In genomic region chr12:112108696-112109445, GRCm38 (mm10) we compare ENCODE assay signal across 27 mouse cellular contexts. TPM values are rescaled to one million over a fixed set of nuclear protein-coding genes. Genes with fewer than 3 reads are reported as not detected.
DNase-seq lines count a peak whose midpoint lies in the region; ATAC-seq and TF ChIP-seq lines count a peak whose summit lies in the region.
"Had no signal": no experiment of that assay in that cellular context is flagged by ENCODE, and none has a peak within 500 bp of the region (broad histone marks: within the 10 kb centered on the region; RNA-seq: fewer than 3 reads in every experiment).

No protein-coding gene starts in this region.

- H3K36me3 ChIP-seq in kidney, adult 2 months (ENCODE audit: control insufficient read depth, insufficient read depth, low read length): no peaks in the 10 kb centered on the region
- H3K36me3 ChIP-seq in kidney, embryonic 15.5 days: no peaks in the 10 kb centered on the region
- H3K36me3 ChIP-seq in intestine, embryonic 15.5 days: no peaks in the 10 kb centered on the region
- no peaks in the 10 kb centered on the region for H3K36me3 ChIP-seq in forebrain, embryonic 15.5 days
- H3K36me3 ChIP-seq: embryonic facial prominence, embryonic 12.5 days; heart, embryonic 12.5 days; hindbrain, embryonic 13.5 days; limb, embryonic 10.5 days; limb, embryonic 15.5 days; lung, embryonic 15.5 days; midbrain, embryonic 12.5 days; neural tube, embryonic 12.5 days had no signal

- peaks cover 7% of the 10 kb centered on the region; the same call in 1 of the 2 replicates for H3K4me1 ChIP-seq in kidney, adult 2 months (ENCODE audit: control insufficient read depth, insufficient read depth, low read length)
- H3K4me1 ChIP-seq in kidney, embryonic 15.5 days: peaks cover 35% of the 10 kb centered on the region
- H3K4me1 ChIP-seq in brown adipose tissue, adult 24 weeks (ENCODE audit: control insufficient read depth, insufficient read depth, insufficient read length, low read length): peaks cover 6% of the 10 kb centered on the region; the same call in 1 of the 2 replicates
- peaks cover 22% of the 10 kb centered on the region for H3K4me1 ChIP-seq in intestine, embryonic 15.5 days (replicated peaks)
- peaks cover 4% of the 10 kb centered on the region; the same call in 1 of the 2 replicates for H3K4me1 ChIP-seq in forebrain, embryonic 15.5 days

- H3K4me3 ChIP-seq in kidney, adult 2 months (ENCODE audit: insufficient read depth, low read depth, low read length): no peak overlapping the region
- no peak overlapping the region for H3K4me3 ChIP-seq in kidney, embryonic 15.5 days (replicated peaks)
- no peak overlapping the region for H3K4me3 ChIP-seq in brown adipose tissue, adult 24 weeks (ENCODE audit: insufficient read depth, low read depth, low read length)
- 0 out of 2 replicates have a peak overlapping the region, but pooled peaks have one; percentile 44 for H3K4me3 ChIP-seq in intestine, embryonic 15.5 days (replicated peaks)
- no peak overlapping the region for H3K4me3 ChIP-seq in forebrain, embryonic 15.5 days
- H3K4me3 ChIP-seq: embryonic facial prominence, embryonic 12.5 days; gastrocnemius, adult 2 months; heart, embryonic 12.5 days; hindbrain, embryonic 13.5 days; limb, embryonic 10.5 days; limb, embryonic 15.5 days; lung, embryonic 15.5 days; megakaryocyte, embryonic 14.5 days; midbrain, embryonic 12.5 days; myocyte; neural tube, embryonic 12.5 days had no signal

- no peak for TF ChIP-seq POLR2A in kidney, adult 2 months (IDR thresholded peaks at IDR 0.05; ENCODE audit: low read depth, low read length)

- no peak overlapping the region for H3K9ac ChIP-seq in kidney, embryonic 15.5 days
- no peak overlapping the region for H3K9ac ChIP-seq in intestine, embryonic 15.5 days
- no peak overlapping the region for H3K9ac ChIP-seq in forebrain, embryonic 15.5 days (replicated peaks)
- H3K9ac ChIP-seq: embryonic facial prominence, embryonic 12.5 days; heart, embryonic 12.5 days; hindbrain, embryonic 13.5 days; limb, embryonic 15.5 days; lung, embryonic 15.5 days; midbrain, embryonic 12.5 days; neural tube, embryonic 12.5 days had no signal

- H3K9me3 ChIP-seq in kidney, embryonic 15.5 days (replicated peaks): no peaks in the 10 kb centered on the region
- no peaks in the 10 kb centered on the region for H3K9me3 ChIP-seq in intestine, embryonic 15.5 days
- H3K9me3 ChIP-seq in forebrain, embryonic 15.5 days: no peaks in the 10 kb centered on the region
- H3K9me3 ChIP-seq: embryonic facial prominence, embryonic 12.5 days; heart, embryonic 12.5 days; hindbrain, embryonic 13.5 days; limb, embryonic 10.5 days; limb, embryonic 15.5 days; lung, embryonic 15.5 days; midbrain, embryonic 12.5 days; neural tube, embryonic 12.5 days had no signal

- no peak for ATAC-seq in kidney, embryonic 15.5 days (replicated peaks; ENCODE audit: low FRiP score)
- peak; percentile 55 for ATAC-seq in intestine, embryonic 15.5 days
- no peak for ATAC-seq in forebrain, embryonic 15.5 days (replicated peaks)
- ATAC-seq: CD4-positive, CD25-positive, alpha-beta regulatory T cell, adult 4 months; forebrain, embryonic 14.5 days had no signal

- H3K27ac ChIP-seq in kidney, adult 2 months (ENCODE audit: insufficient read depth, low read depth, low read length): peak overlapping the region; percentile 82
- no peak overlapping the region for H3K27ac ChIP-seq in kidney, embryonic 15.5 days
- peak overlapping the region; percentile 71 for H3K27ac ChIP-seq in brown adipose tissue, adult 24 weeks (replicated peaks; ENCODE audit: low read depth, low read length)
- H3K27ac ChIP-seq in intestine, embryonic 15.5 days: peak overlapping the region; percentile 52
- H3K27ac ChIP-seq in forebrain, embryonic 15.5 days (replicated peaks): no peak overlapping the region
- H3K27ac ChIP-seq: embryonic facial prominence, embryonic 12.5 days; gastrocnemius, adult 2 months; hindbrain, embryonic 13.5 days; limb, embryonic 10.5 days; limb, embryonic 15.5 days; lung, embryonic 15.5 days; midbrain, embryonic 12.5 days; neural tube, embryonic 12.5 days had no signal

- TF ChIP-seq CTCF in kidney, adult 2 months (conservative IDR thresholded peaks at IDR 0.05; ENCODE audit: insufficient read depth, insufficient read length, low read depth, low read length): 0 out of 2 replicates have a peak, but pooled peaks have one; percentile 7

- no peak overlapping the region for H3K4me2 ChIP-seq in kidney, embryonic 15.5 days
- H3K4me2 ChIP-seq in intestine, embryonic 15.5 days (replicated peaks): peak overlapping the region; percentile 63
- no peak overlapping the region for H3K4me2 ChIP-seq in forebrain, embryonic 15.5 days (replicated peaks)
- H3K4me2 ChIP-seq: embryonic facial prominence, embryonic 12.5 days; heart, embryonic 12.5 days; hindbrain, embryonic 13.5 days; limb, embryonic 15.5 days; lung, embryonic 15.5 days; midbrain, embryonic 12.5 days; neural tube, embryonic 12.5 days had no signal

- WGBS in kidney, adult 2 months: 47% methylated on average over 11 of the region's 11 CpGs
- WGBS in kidney, embryonic 15.5 days: 60% methylated on average over 11 of the region's 11 CpGs
- WGBS in intestine, embryonic 15.5 days: 70% methylated on average over 11 of the region's 11 CpGs
- WGBS in forebrain, embryonic 15.5 days: 91% methylated on average over 11 of the region's 11 CpGs

- DNase-seq in kidney, adult 2 months: peak; percentile 90
- peak; percentile 39 for DNase-seq in kidney, postnatal 10 days
- DNase-seq in cerebellum, adult 8-10 months: no peak
- DNase-seq in cerebellum, adult 11-12 months: no peak
- DNase-seq: cerebellum, adult 9-11 months; embryo, embryonic 11 days; gastrocnemius, adult 2 months; heart, adult 18-20 months; heart, postnatal 4 days; lung, postnatal 36 days; right cerebral cortex, postnatal 14 days had no signal

- no peaks in the 10 kb centered on the region for H3K27me3 ChIP-seq in kidney, adult 2 months (replicated peaks; ENCODE audit: control insufficient read depth, insufficient read depth, low read length)
- H3K27me3 ChIP-seq in kidney, embryonic 15.5 days: peaks cover 29% of the 10 kb centered on the region
- no peaks in the 10 kb centered on the region for H3K27me3 ChIP-seq in intestine, embryonic 15.5 days (replicated peaks)
- H3K27me3 ChIP-seq in forebrain, embryonic 15.5 days: no peaks in the 10 kb centered on the region
- H3K27me3 ChIP-seq: lung, embryonic 15.5 days had no signal

RNA-seq across cellular contexts. Expression of gene Aspg, which starts 2.4 kb away (rescaled TPM):
- polyA plus RNA-seq in kidney, adult 2 months (2012; rRNA removed): 39.2 and 52.5 TPM in 2 replicates
- polyA plus RNA-seq in kidney, embryonic 15.5 days (2015; fragmentation: Nextera tagmentation; extraction: Ambion mirVana): 1.9 and 3.1 TPM in 2 replicates
- 60.4 and 84.2 TPM in 2 replicates for polyA plus RNA-seq in brown adipose tissue, adult 24 weeks (2012; ENCODE audit: insufficient read depth, insufficient read length, missing spikeins)
- 26.8 and 31.8 TPM in 2 replicates for polyA plus RNA-seq in intestine, embryonic 15.5 days (2015; fragmentation: Nextera tagmentation; extraction: Ambion mirVana)
- polyA plus RNA-seq in forebrain, embryonic 15.5 days (2015; fragmentation: Nextera tagmentation; extraction: Ambion mirVana): 0.20 and 0.22 TPM in 2 replicates
- polyA plus RNA-seq: CD4-positive, CD25-positive, alpha-beta regulatory T cell, adult 4 months had no signal

RNA-seq across cellular contexts. Expression of gene Kif26a, which starts 37.1 kb away (rescaled TPM):
- 3.8 and 4.2 TPM in 2 replicates for polyA plus RNA-seq in kidney, adult 2 months (2012; rRNA removed)
- 3.6 and 4.5 TPM in 2 replicates for polyA plus RNA-seq in kidney, embryonic 15.5 days (2015; fragmentation: Nextera tagmentation; extraction: Ambion mirVana)
- polyA plus RNA-seq in brown adipose tissue, adult 24 weeks (2012; ENCODE audit: insufficient read depth, insufficient read length, missing spikeins): 1.9 and 3.2 TPM in 2 replicates
- 2.9 and 3.0 TPM in 2 replicates for polyA plus RNA-seq in intestine, embryonic 15.5 days (2015; fragmentation: Nextera tagmentation; extraction: Ambion mirVana)
- polyA plus RNA-seq in forebrain, embryonic 15.5 days (2015; fragmentation: Nextera tagmentation; extraction: Ambion mirVana): 16.1 and 18.0 TPM in 2 replicates
- polyA plus RNA-seq: CD4-positive, CD25-positive, alpha-beta regulatory T cell, adult 4 months had no signal

Comparison
In these comparisons a context has a peak if more than half of its experiments do, and no peak if none do; other contexts are left out.
1. H3K27ac ChIP-seq: peak in kidney, adult 2 months (single experiment), brown adipose tissue, adult 24 weeks (single experiment) and intestine, embryonic 15.5 days (single experiment); none in kidney, embryonic 15.5 days (single experiment) and forebrain, embryonic 15.5 days (single experiment).
2. DNase-seq: peak in kidney, adult 2 months (single experiment) and kidney, postnatal 10 days (single experiment); none in cerebellum, adult 8-10 months (single experiment) and cerebellum, adult 11-12 months (single experiment).